Mouse (Mus musculus) heart, embryonic 13.5 days (tissue): ENCODE measurements around the gene Cacna1h. TPM values are rescaled to one million over a fixed set of nuclear protein-coding genes. Genes with fewer than 3 reads are reported as not detected.

Experiments used
- polyA plus RNA-seq: library from polyadenylated mRNA; unstranded; fragments of >200 nt; fragmentation: Nextera tagmentation; extraction: Ambion mirVana; gene quantifications from 2 replicates; pipeline ENCODE4 v1.2.1, GENCODE M21; 2015

The Cacna1h gene
- polyA plus RNA-seq, 1 experiment from 2014 or later = 8.1 TPM

Other genes with a start within 250 kb of the Cacna1h start
- 22.0 and 25.2 TPM in 2 replicates for gene BC003965, start 249.2 kb downstream of the Cacna1h start, polyA plus RNA-seq
- gene Unkl, start 245.4 kb downstream of the Cacna1h start, polyA plus RNA-seq = 4.3 and 4.5 TPM in 2 replicates
- 27.9 and 28.2 TPM in 2 replicates for gene Gnptg, start 193.7 kb downstream of the Cacna1h start, polyA plus RNA-seq
- gene Tsr3, start 193.6 kb downstream of the Cacna1h start, polyA plus RNA-seq = 27.4 and 31.7 TPM in 2 replicates
- 0.57 and 0.69 TPM in 2 replicates for gene Baiap3, start 177.4 kb downstream of the Cacna1h start, polyA plus RNA-seq
- 372 and 379 TPM in 2 replicates for gene Ube2i, start 159.2 kb downstream of the Cacna1h start, polyA plus RNA-seq
- gene Prss34, start 135.4 kb downstream of the Cacna1h start, polyA plus RNA-seq = 0.16 TPM in 1 of 2 replicates, not detected in the other
- not detected in 2 replicates for gene Prss28, start 125.1 kb downstream of the Cacna1h start, polyA plus RNA-seq
- not detected in 2 replicates for gene Prss29, start 115.1 kb downstream of the Cacna1h start, polyA plus RNA-seq
- gene Tpsab1, start 88.2 kb downstream of the Cacna1h start, polyA plus RNA-seq = not detected in 2 replicates
- gene Tpsb2, start 67.5 kb downstream of the Cacna1h start, polyA plus RNA-seq = not detected in 2 replicates
- gene Tpsg1, start 64.5 kb downstream of the Cacna1h start, polyA plus RNA-seq = 0.78 TPM in 1 of 2 replicates, not detected in the other
- gene Tekt4, start 20.8 kb upstream of the Cacna1h start, polyA plus RNA-seq = 0.23 and 0.47 TPM in 2 replicates
- 0.28 and 0.33 TPM in 2 replicates for gene Sstr5, start 63.5 kb upstream of the Cacna1h start, polyA plus RNA-seq
- gene Sox8, start 136.9 kb upstream of the Cacna1h start, polyA plus RNA-seq = 0.53 and 1.5 TPM in 2 replicates
- gene Lmf1, start 145.3 kb upstream of the Cacna1h start, polyA plus RNA-seq = 30.2 and 35.7 TPM in 2 replicates